Mouse (Mus musculus) heart, embryonic 11.5 days (tissue): ENCODE measurements around the gene Notch4. TPM values are rescaled to one million over a fixed set of nuclear protein-coding genes. Genes with fewer than 3 reads are reported as not detected.

Experiments
- ATAC-seq: fragments of 200-750 bp; cut with Nextera tagmentation; replicated peaks from 2 replicates; pipeline ENCODE4 v1.8.0; 2017; ENCODE audit warnings: moderate library complexity; ENCODE audit not compliant: insufficient number of reproducible peaks, low FRiP score, low TSS enrichment
- H3K27ac ChIP-seq: fragments of 300-500 bp; sonication (generic); 2 replicates; pipeline ENCODE4 v1.5.1; 2014; ENCODE audit warnings: mild to moderate bottlenecking, low read depth, low read length
- H3K27me3 ChIP-seq: fragments of 300-500 bp; sonication (generic); 2 replicates; pipeline ENCODE4 v1.6.1; 2014; ENCODE audit warnings: mild to moderate bottlenecking, low read length, mixed read lengths; ENCODE audit not compliant: control insufficient read depth, insufficient read depth
- H3K36me3 ChIP-seq: fragments of 300-500 bp; sonication (generic); 2 replicates; pipeline ENCODE4 v1.6.1; 2014; ENCODE audit warnings: mild to moderate bottlenecking, low read length, moderate library complexity, mixed read lengths; ENCODE audit not compliant: control insufficient read depth, insufficient read depth
- H3K4me1 ChIP-seq: fragments of 300-500 bp; sonication (generic); 2 replicates; pipeline ENCODE4 v1.6.1; 2014; ENCODE audit warnings: low read length; ENCODE audit not compliant: control insufficient read depth, insufficient read depth
- H3K4me2 ChIP-seq: fragments of 300-500 bp; sonication (generic); 2 replicates; pipeline ENCODE4 v1.6.1; 2014; ENCODE audit warnings: mild to moderate bottlenecking, moderate library complexity
- H3K4me3 ChIP-seq: fragments of 300-500 bp; sonication (generic); 2 replicates; pipeline ENCODE4 v1.5.1; 2014; ENCODE audit warnings: low read depth, low read length
- H3K9ac ChIP-seq: fragments of 300-500 bp; sonication (generic); 2 replicates; pipeline ENCODE4 v1.6.1; 2014; ENCODE audit warnings: mild to moderate bottlenecking, low read depth, low read length, moderate library complexity
- H3K9me3 ChIP-seq: fragments of 300-500 bp; sonication (generic); replicated peaks from 2 replicates; pipeline ENCODE4 v1.6.1; 2016; ENCODE audit warnings: low read length; ENCODE audit not compliant: control insufficient read depth
- WGBS: fragments of 180-500 bp; shearing (Covaris S2); extraction: QIAGEN DNeasy Blood & Tissue Kit; methylation state at CpG from one replicate; pipeline ENCODE4 v1.1.7; 2014; ENCODE audit not compliant: insufficient replicate concordance; 5-methylcytosine and 5-hydroxymethylcytosine counted together
- polyA plus RNA-seq: library from polyadenylated mRNA; unstranded; fragments of >200 nt; fragmentation: Nextera tagmentation; extraction: Ambion mirVana; gene quantifications from 2 replicates; pipeline ENCODE4 v1.2.1, GENCODE M21; 2014

Notch4 gene
- polyA plus RNA-seq, 1 experiment from 2014 or later = 8.1 TPM

DNA sequence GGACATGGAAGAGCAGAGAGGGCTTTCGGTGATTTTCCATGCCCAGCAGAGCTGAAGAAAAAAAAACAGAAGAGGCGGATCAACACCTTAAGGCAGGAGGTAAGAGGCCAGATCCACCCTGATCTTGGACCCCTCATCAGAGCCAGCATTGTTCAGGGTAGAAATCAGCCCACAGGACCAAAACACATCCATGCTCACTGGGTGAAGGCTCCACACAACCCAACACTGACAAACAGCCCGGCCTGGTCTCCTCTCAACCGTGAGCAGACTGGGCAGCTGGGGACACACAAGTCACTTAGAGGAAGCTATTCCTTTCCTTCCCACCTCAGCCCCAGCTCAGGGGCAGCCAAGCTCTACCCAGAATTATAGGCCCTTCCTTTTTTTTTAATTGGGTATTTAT is 16.5 kb upstream of the Notch4 start:
- 80% methylated on average over 4 of the region's 4 CpGs for WGBS
- H3K27ac ChIP-seq = no peak overlapping the region
- ATAC-seq = no peak

DNA sequence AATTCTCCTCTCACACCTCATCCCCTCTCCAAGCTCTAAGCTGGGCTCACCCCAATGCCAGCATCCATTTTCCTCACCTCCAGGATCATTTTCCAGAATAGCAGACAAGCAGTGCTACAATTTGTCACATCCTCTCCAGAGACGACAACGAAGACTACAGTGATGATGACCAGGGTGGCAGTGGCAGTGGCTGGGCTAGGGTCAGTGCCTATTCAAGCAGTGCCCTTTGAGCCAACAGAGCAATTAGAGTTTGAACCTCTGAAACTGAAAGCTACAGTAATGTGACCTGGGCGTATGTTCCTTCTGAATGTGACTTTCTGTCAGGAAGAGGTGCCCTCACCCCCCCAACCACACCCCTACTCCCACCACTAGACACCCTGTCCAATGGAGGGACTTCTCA is 14.9 kb upstream of the Notch4 start:
- no peak for ATAC-seq

More for the DNA sequence above, 16.5 kb upstream of the Notch4 start:
- Histone ChIP-seq H3K36me3 (no peaks in the 10 kb centered on the region), H3K27me3 (no peaks in the 10 kb centered on the region), H3K9ac (no peak overlapping the region), H3K4me2 (no peak overlapping the region), H3K4me1 (no peaks in the 10 kb centered on the region), H3K9me3 (no peaks in the 10 kb centered on the region), H3K4me3 (no peak overlapping the region)

DNA sequence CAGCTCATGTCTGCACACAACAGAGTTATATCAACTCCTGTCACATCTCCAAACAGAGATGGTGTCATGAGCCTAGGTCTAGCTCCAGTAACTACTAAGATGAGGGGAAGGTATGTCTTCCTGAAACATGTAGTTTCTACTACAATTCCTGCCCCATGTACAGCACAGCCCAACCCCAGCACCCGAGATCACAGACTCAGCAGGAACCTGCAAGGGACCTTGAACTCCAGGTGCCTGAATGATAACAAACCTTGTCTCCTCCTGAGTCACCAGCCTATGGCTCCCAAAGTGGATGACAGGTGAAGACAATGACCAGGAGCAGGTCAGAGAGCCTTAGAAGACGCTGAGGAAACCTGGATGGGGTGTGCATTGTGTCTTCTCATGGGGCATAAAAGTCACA is 14.2 kb upstream of the Notch4 start:
- H3K4me2 ChIP-seq = no peak overlapping the region
- H3K9me3 ChIP-seq = no peaks in the 10 kb centered on the region
- H3K27ac ChIP-seq = no peak overlapping the region
- no peaks in the 10 kb centered on the region for H3K36me3 ChIP-seq
- no peak overlapping the region for H3K9ac ChIP-seq
- WGBS = 62% methylated on average over 2 of the region's 2 CpGs
- no peak for ATAC-seq
- H3K4me1 ChIP-seq = no peaks in the 10 kb centered on the region
- H3K27me3 ChIP-seq = no peaks in the 10 kb centered on the region
- no peak overlapping the region for H3K4me3 ChIP-seq

More for the DNA sequence above, 14.9 kb upstream of the Notch4 start:
- H3K4me1 ChIP-seq = no peaks in the 10 kb centered on the region
- H3K27me3 ChIP-seq = no peaks in the 10 kb centered on the region
- no peaks in the 10 kb centered on the region for H3K36me3 ChIP-seq
- WGBS = 78% methylated on average over 3 of the region's 3 CpGs
- H3K4me3 ChIP-seq = no peak overlapping the region
- no peak overlapping the region for H3K9ac ChIP-seq
- H3K27ac ChIP-seq = no peak overlapping the region
- no peaks in the 10 kb centered on the region for H3K9me3 ChIP-seq
- H3K4me2 ChIP-seq = no peak overlapping the region

DNA sequence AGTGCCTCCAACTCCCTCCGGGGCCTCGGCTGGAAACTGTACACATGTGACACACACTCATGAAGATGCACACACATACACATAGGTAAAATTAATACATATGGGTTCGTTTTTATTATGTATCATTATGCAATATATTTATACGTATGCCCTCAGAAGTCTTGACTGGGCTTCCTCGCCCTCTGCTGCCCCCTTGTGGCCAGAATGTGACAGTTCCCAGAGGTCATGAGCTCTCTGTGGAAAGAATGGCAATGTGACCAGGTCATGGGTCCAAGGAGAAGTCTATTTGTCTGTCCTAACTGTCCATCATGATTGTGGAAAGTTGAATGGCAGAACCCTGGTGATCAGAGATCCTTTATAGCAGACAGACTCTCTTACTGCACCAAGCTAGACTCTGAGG is 8.6 kb upstream of the Notch4 start:
- Histone ChIP-seq H3K4me1 (no peaks in the 10 kb centered on the region), H3K36me3 (no peaks in the 10 kb centered on the region), H3K9ac (no peak overlapping the region), H3K27ac (no peak overlapping the region), H3K4me3 (no peak overlapping the region), H3K9me3 (no peaks in the 10 kb centered on the region), H3K4me2 (no peak overlapping the region), H3K27me3 (no peaks in the 10 kb centered on the region)
- no peak for ATAC-seq
- WGBS = 18% methylated on average over 5 of the region's 5 CpGs

DNA sequence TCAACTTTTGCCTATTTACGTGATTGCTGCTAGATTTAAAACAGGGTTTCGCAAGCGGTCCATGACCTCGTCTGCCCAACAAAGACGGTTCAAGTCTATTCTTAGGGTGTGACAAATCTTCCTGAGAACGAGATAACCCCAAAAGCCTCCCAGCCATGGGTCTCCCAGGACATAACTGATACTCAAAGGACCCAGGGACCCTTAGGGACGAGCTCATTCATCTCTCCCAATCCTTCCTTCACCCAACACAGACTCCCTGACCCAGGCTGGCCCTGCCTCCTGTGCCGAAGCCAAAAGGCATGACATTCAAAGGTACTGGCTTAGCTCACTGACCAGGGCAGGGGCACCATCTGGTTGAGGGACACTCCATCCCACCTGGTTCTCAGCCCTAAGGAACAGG is 7.7 kb upstream of the Notch4 start:
- H3K36me3 ChIP-seq = no peaks in the 10 kb centered on the region
- no peaks in the 10 kb centered on the region for H3K4me1 ChIP-seq
- H3K9me3 ChIP-seq = no peaks in the 10 kb centered on the region
- no peak overlapping the region for H3K4me3 ChIP-seq
- H3K9ac ChIP-seq = no peak overlapping the region
- H3K4me2 ChIP-seq = no peak overlapping the region
- no peaks in the 10 kb centered on the region for H3K27me3 ChIP-seq
- 70% methylated on average over 8 of the region's 8 CpGs for WGBS
- H3K27ac ChIP-seq = no peak overlapping the region
- no peak for ATAC-seq

DNA sequence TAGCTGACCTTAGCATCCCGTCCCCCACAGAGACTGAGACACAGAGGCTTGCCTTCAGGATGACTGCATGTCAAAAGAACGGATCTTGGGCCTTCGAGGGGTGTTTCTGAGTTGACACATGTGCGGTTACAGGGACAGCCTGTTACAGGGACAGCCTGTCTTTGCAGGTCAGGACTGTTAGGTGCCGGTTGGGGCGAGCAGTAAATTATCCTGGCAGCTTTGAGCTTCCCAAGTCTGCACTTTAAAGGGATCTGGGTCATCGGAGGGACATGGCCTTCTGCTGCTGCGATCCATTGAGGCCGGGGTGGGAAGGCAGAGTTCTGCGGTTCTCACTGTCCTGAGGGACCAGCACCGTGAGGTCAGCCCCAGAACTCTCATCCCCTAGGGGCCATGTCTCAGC is 6.7 kb upstream of the Notch4 start:
- no peak overlapping the region for H3K9ac ChIP-seq
- no peak overlapping the region for H3K4me3 ChIP-seq
- no peak for ATAC-seq
- no peaks in the 10 kb centered on the region for H3K36me3 ChIP-seq
- H3K4me2 ChIP-seq = no peak overlapping the region
- H3K9me3 ChIP-seq = no peaks in the 10 kb centered on the region
- no peak overlapping the region for H3K27ac ChIP-seq
- 77% methylated on average over 11 of the region's 11 CpGs for WGBS
- no peaks in the 10 kb centered on the region for H3K27me3 ChIP-seq
- H3K4me1 ChIP-seq = no peaks in the 10 kb centered on the region

DNA sequence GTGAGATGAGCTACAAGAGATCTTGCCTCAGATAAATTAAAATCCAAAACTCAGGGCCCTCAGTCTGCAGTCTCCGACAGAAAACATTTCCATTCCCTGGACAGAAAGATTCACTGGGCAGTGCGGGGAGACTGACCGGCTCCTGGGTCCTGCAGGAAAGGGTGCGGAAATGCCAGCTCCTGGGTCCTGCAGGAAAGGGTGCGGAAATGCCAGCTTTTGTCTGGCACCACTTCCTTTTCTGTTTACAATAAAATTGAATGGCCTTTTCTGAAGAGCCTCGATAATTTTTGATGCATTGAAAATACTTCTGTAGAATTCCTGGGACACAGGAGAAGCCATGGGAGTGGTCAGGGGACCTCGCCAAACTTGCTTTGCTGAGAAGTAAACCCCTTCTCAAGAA is 5.0 kb upstream of the Notch4 start:
- H3K36me3 ChIP-seq = no peaks in the 10 kb centered on the region
- H3K27ac ChIP-seq = no peak overlapping the region
- H3K27me3 ChIP-seq = no peaks in the 10 kb centered on the region
- no peaks in the 10 kb centered on the region for H3K9me3 ChIP-seq
- WGBS = 84% methylated on average over 7 of the region's 7 CpGs
- H3K9ac ChIP-seq = no peak overlapping the region
- no peak for ATAC-seq
- no peak overlapping the region for H3K4me3 ChIP-seq
- H3K4me2 ChIP-seq = no peak overlapping the region
- peaks cover 4% of the 10 kb centered on the region; the same call in 1 of the 2 replicates for H3K4me1 ChIP-seq

DNA sequence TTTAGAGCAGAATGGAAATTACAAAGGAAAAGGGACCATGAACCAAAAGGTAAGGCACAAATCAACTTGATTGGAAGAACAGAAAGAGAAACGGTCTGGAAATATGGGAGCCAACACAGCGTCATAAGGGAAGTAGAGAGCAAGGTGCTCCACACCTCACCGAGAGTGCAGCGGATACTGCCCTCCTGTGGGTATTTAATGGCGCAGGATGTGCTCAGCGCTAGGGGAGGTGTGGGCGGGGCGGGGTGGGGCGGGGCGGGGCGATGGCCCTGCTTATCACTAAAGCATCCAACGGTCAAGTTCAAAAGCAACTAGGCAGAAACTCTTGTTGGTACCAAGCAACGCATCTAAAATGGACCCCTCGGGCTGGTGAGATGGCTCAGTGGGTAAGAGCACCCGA is 4.2 kb upstream of the Notch4 start:
- ATAC-seq = no peak
- no peak overlapping the region for H3K9ac ChIP-seq
- WGBS = 20% methylated on average over 15 of the region's 15 CpGs

DNA sequence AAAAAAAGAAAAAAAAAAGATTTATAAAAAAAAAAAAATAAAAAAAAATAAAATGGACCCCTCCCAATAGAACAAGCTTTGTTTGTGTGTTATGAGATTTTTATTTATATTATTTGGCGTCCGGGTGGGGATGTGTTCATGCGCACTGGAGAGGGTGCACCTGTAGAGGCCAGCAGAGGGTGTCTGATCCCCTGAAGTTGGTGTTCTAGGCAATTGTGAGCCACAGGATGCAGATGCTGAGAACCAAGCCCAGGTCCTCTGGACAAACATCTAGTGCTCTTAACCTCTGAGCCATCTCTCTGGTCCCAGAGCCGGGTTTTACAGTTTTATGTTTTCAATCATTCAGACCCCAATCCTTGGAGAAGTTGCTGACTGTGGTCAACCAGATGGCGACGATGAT is 3.6 kb upstream of the Notch4 start:
- Histone ChIP-seq H3K27ac (no peak overlapping the region), H3K27me3 (no peaks in the 10 kb centered on the region), H3K4me3 (no peak overlapping the region), H3K9me3 (no peaks in the 10 kb centered on the region), H3K4me1 (peaks cover 7% of the 10 kb centered on the region; the same call in 1 of the 2 replicates), H3K4me2 (no peak overlapping the region), H3K9ac (no peak overlapping the region), H3K36me3 (no peaks in the 10 kb centered on the region)
- WGBS = 88% methylated on average over 6 of the region's 6 CpGs
- no peak for ATAC-seq

More for the DNA sequence above, 4.2 kb upstream of the Notch4 start:
- no peak overlapping the region for H3K27ac ChIP-seq
- H3K4me1 ChIP-seq = peaks cover 7% of the 10 kb centered on the region; the same call in 1 of the 2 replicates
- H3K27me3 ChIP-seq = no peaks in the 10 kb centered on the region
- no peaks in the 10 kb centered on the region for H3K36me3 ChIP-seq
- no peaks in the 10 kb centered on the region for H3K9me3 ChIP-seq
- no peak overlapping the region for H3K4me3 ChIP-seq
- H3K4me2 ChIP-seq = no peak overlapping the region
